Mouse (Mus musculus) C2C12 (cell line): ENCODE measurements at regions not wholly inside any gene's neighbourhood (a gene's known extent, or its start where the extent isn't known, plus 50 kb on each side); places are given as distances from the start of the nearest gene placed in this dataset.

Source experiments
- CEBPB ChIP-seq: IDR thresholded peaks from one replicate; pipeline ENCODE4 v1.6.1; 2011; ENCODE audit warnings: low read depth, mild to moderate bottlenecking, control low read depth, moderate library complexity
- CTCF ChIP-seq: IDR thresholded peaks from one replicate; pipeline ENCODE4 v1.5.1; 2011; ENCODE audit not compliant: control insufficient read depth, insufficient read depth, insufficient read length
- MYOG ChIP-seq: IDR thresholded peaks from one replicate; pipeline ENCODE4 v1.6.1; 2011; ENCODE audit not compliant: control insufficient read depth, insufficient read length; ENCODE audit errors: extremely low read depth

DNA sequence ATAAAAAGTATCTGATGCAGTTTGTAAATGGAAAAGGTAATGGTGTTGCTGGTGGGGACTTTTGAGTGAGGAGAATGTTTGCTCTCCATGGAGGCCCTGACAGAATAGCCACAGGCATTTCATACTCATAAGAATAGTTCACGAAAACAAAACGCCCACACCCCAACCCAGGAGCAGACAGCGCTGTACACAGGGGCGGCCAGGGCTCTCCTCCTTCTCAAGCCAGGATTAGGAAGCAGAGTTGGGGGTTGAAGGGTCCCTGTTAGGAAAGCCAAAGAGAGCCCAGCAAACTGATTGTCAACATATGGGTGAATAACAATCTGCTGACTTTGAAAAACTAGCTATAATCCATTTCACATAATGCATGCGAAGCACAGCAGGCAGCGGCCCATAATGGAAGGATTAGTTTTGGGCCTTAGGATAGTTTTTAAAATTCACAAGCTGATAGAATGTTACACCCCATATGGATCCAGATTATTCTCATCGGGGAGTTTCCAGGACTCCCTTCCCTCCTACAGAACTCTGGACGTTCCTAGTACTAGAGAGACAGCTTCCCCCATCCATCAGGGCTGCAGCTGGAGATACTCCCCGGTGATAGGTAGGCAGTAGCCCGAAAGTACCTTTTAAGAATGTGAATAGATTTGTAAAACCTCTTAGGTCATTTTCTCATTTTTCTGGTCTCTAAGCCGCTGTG, 50.6 kb upstream of the Kif2a start:
- no peak for TF ChIP-seq CTCF
- TF ChIP-seq MYOG, result no peak
- TF ChIP-seq CEBPB, result no peak
